Mouse (Mus musculus) embryonic facial prominence, embryonic 11.5 days (tissue): ENCODE measurements around the gene Rere. TPM values are rescaled to one million over a fixed set of nuclear protein-coding genes. Genes with fewer than 3 reads are reported as not detected.
A peak's percentile ranks its signal among the peaks of the same experiment; 100 is the strongest.

Experiments used
- ATAC-seq: fragments of 200-750 bp; cut with Nextera tagmentation; replicated peaks from 2 replicates; pipeline ENCODE4 v1.8.0; 2017; ENCODE audit warnings: low read depth; ENCODE audit not compliant: insufficient number of reproducible peaks, low FRiP score, low TSS enrichment
- DNase-seq: peaks from one replicate; pipeline ENCODE4 v3.0.0-alpha.2; 2015; ENCODE audit warnings: low spot score
- H3K27ac ChIP-seq: fragments of 300-500 bp; sonication (generic); replicated peaks from 2 replicates; pipeline ENCODE4 v1.5.1; 2014; ENCODE audit warnings: mild to moderate bottlenecking, low read depth, low read length, control low read depth
- H3K27me3 ChIP-seq: fragments of 300-500 bp; sonication (generic); 2 replicates; pipeline ENCODE4 v1.6.1; 2014; ENCODE audit warnings: mild to moderate bottlenecking, low read length, moderate library complexity, mixed read lengths; ENCODE audit not compliant: control insufficient read depth, insufficient read depth
- H3K36me3 ChIP-seq: fragments of 300-500 bp; sonication (generic); replicated peaks from 2 replicates; pipeline ENCODE4 v1.6.1; 2014; ENCODE audit warnings: low read depth, mild to moderate bottlenecking, low read length, moderate library complexity, mixed read lengths; ENCODE audit not compliant: control insufficient read depth, insufficient read depth
- H3K4me1 ChIP-seq: fragments of 300-500 bp; sonication (generic); 2 replicates; pipeline ENCODE4 v1.6.1; 2014; ENCODE audit warnings: low read length, mixed read lengths; ENCODE audit not compliant: control insufficient read depth, insufficient read depth
- H3K4me2 ChIP-seq: fragments of 300-500 bp; sonication (generic); 2 replicates; pipeline ENCODE4 v1.6.1; 2014; ENCODE audit warnings: low read depth, mild to moderate bottlenecking, control low read depth, low read length, moderate library complexity
- H3K4me3 ChIP-seq: fragments of 300-500 bp; sonication (generic); 2 replicates; pipeline ENCODE4 v1.5.1; 2014; ENCODE audit warnings: low read depth, low read length, control low read depth
- H3K9ac ChIP-seq: fragments of 300-500 bp; sonication (generic); replicated peaks from 2 replicates; pipeline ENCODE4 v1.6.1; 2014; ENCODE audit warnings: mild to moderate bottlenecking, control low read depth, low read length
- H3K9me3 ChIP-seq: fragments of 300-500 bp; sonication (generic); replicated peaks from 2 replicates; pipeline ENCODE4 v1.6.1; 2016; ENCODE audit warnings: mild to moderate bottlenecking, low read length, inconsistent platforms, mixed read lengths; ENCODE audit not compliant: control insufficient read depth
- WGBS: fragments of 180-500 bp; shearing (Covaris S2); extraction: QIAGEN DNeasy Blood & Tissue Kit; methylation state at CpG from one replicate; pipeline ENCODE4 v1.1.7; 2014; 5-methylcytosine and 5-hydroxymethylcytosine counted together
- polyA plus RNA-seq: library from polyadenylated mRNA; unstranded; fragments of >200 nt; fragmentation: Nextera tagmentation; extraction: Ambion mirVana; gene quantifications from 2 replicates; pipeline ENCODE4 v1.2.1, GENCODE M21; 2014

Gene Rere
- polyA plus RNA-seq, 1 experiment from 2014 or later, result 22.9 TPM

DNA sequence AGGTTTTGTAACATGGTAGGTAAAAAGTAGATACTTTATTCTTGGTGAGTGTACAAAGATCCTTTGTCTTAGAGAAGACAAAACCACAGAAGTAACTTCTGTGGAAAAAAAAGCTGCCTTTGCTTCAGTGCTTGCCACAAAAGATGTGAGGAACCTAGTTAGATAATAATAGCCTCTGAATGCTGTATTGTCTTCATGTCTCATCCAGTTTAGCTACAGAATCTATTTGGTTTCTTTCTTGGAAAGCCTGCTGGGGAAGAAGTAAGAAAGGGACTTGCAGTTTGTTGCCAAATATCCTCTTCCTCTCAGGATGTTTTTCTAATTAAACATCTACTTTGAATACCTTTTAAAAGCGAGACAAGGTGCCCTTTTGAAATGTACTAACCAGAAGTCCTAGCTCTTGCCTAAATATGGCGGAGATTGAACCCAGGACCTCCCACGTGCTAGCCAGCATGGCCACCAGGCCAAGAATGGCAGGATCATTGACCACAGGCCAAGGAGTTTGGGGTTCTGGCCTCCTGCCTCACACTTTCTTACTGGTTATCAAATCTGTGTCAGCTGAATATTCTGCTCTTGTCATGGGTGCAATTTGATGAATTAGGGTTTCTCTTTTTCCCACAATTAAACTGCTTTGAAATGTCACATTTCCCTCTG lies 42.9 kb upstream of the Rere start:
- Histone ChIP-seq H3K4me3 (peak overlapping the region; percentile 77), H3K4me1 (peaks cover 7% of the 10 kb centered on the region), H3K9ac (peak overlapping the region; percentile 84), H3K36me3 (peaks cover 19% of the 10 kb centered on the region), H3K9me3 (no peaks in the 10 kb centered on the region), H3K4me2 (peak overlapping the region; percentile 78), H3K27me3 (no peaks in the 10 kb centered on the region), H3K27ac (peak overlapping the region; percentile 38; the same call in 1 of the 2 replicates)
- 1% methylated on average over 3 of the region's 3 CpGs for WGBS
- peak; percentile 53 for DNase-seq
- ATAC-seq, result no peak

DNA sequence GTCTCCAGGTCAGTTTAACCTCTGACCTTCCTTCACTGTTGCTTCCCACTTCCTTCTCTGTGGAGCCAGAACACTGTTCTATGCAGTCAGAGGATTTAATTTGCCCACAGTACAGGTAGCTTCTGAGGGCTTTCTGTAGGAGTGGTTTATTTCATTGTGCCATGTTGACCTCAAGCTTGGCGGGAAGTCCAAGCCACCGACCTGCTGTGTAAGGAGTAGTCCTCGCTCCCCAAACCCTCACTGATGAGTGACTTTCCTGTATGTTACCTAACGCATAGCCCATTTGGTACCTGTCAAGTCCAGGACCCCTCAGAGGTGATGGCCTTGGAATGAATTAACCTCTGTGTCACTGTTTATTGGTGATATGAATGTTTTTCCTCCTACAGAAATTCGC lies 42.4 kb upstream of the Rere start:
- Histone ChIP-seq H3K4me2 (peak overlapping the region; percentile 78), H3K4me3 (peak overlapping the region; percentile 77), H3K36me3 (peaks cover 19% of the 10 kb centered on the region), H3K27me3 (no peaks in the 10 kb centered on the region), H3K4me1 (peaks cover 7% of the 10 kb centered on the region), H3K9ac (peak overlapping the region; percentile 84), H3K9me3 (no peaks in the 10 kb centered on the region), H3K27ac (no peak overlapping the region)
- WGBS, result 19% methylated on average over 5 of the region's 5 CpGs
- DNase-seq (peak; percentile 6), ATAC-seq (no peak)

DNA sequence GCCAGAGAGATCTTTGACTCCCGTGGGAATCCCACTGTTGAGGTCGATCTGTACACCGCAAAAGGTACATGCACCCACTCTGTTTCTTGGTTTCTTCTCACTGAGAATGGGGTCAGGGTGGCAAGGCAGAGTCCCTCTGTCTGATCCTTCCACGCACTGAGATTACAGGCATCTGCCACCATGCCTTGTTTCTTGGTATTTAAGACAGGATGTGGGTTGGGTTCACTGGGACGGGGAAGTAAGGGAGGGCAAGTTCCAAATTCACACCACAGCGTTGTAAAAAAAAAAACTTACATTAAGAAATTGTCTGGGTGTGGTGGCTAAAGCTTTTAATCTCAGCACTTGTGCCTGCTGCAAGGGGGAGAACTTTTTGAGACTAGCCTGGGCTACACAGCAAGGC lies 41.9 kb upstream of the Rere start:
- Histone ChIP-seq H3K4me3 (peak overlapping the region; percentile 77), H3K36me3 (peaks cover 24% of the 10 kb centered on the region), H3K4me2 (peak overlapping the region; percentile 78), H3K27ac (no peak overlapping the region), H3K4me1 (peaks cover 7% of the 10 kb centered on the region), H3K9me3 (no peaks in the 10 kb centered on the region), H3K9ac (peak overlapping the region; percentile 84), H3K27me3 (no peaks in the 10 kb centered on the region)
- DNase-seq, result no peak
- ATAC-seq, result no peak
- 28% methylated on average over 6 of the region's 6 CpGs for WGBS

DNA sequence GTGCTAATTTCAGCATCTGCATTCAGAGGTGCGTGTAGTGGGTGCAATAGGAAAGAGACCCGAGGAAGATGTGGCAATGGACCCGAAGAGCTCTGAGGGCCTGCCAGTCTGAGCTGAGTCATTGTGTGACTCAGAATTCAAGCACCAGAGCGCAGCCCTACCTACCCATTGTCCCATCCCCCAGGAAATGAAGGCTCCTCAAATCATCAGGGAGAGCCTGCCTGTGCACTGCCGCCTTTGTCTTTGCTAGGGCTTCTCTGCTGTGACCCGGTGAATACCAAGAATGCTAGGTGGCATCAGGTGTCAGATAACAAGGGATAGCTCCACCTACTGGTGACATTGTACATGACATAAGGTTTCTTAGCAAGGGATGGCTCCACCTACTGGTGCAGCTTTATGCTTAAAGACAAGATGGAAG lies 41.5 kb upstream of the Rere start:
- Histone ChIP-seq H3K27ac (0 out of 2 replicates have a peak overlapping the region, but pooled peaks have one; percentile 2), H3K4me1 (peaks cover 5% of the 10 kb centered on the region), H3K36me3 (peaks cover 27% of the 10 kb centered on the region), H3K9me3 (no peaks in the 10 kb centered on the region), H3K4me3 (peak overlapping the region; percentile 77), H3K27me3 (no peaks in the 10 kb centered on the region), H3K4me2 (peak overlapping the region; percentile 78), H3K9ac (peak overlapping the region; percentile 25)
- WGBS, result 7% methylated on average over 6 of the region's 6 CpGs
- DNase-seq (peak; percentile 98), ATAC-seq (no peak)

DNA sequence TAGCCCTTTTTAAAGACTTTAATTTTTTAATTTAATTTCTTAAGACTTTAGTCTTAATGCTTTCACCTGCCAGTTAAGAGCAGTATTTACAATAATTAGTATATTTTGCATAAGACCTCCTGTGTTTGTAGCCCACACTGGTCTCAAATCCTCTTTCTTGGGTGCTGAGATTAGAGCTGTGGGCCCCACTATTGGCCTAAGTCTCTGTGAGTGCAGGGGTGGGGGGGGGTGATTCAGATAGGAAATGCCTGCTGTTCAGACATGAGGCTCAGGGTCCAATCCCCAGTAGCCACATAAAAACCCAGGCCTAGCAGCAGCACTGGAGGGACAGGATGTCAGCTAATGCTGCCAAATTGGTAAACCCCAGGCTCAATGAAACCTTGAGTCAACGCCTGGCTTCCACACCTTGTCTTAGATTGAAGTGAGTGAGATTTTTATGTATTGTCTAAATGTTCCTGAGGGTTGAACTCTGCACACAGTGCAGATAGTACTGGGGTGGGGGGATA lies 41.0 kb upstream of the Rere start:
- no peak for ATAC-seq
- no peak overlapping the region for H3K4me3 ChIP-seq
- H3K4me2 ChIP-seq, result no peak overlapping the region
- no peak for DNase-seq
- H3K4me1 ChIP-seq, result peaks cover 4% of the 10 kb centered on the region
- peaks cover 27% of the 10 kb centered on the region for H3K36me3 ChIP-seq
- 90% methylated on average over 1 of the region's 1 CpGs for WGBS
- H3K27ac ChIP-seq, result no peak overlapping the region
- no peak overlapping the region for H3K9ac ChIP-seq
- no peaks in the 10 kb centered on the region for H3K27me3 ChIP-seq
- H3K9me3 ChIP-seq, result no peaks in the 10 kb centered on the region

DNA sequence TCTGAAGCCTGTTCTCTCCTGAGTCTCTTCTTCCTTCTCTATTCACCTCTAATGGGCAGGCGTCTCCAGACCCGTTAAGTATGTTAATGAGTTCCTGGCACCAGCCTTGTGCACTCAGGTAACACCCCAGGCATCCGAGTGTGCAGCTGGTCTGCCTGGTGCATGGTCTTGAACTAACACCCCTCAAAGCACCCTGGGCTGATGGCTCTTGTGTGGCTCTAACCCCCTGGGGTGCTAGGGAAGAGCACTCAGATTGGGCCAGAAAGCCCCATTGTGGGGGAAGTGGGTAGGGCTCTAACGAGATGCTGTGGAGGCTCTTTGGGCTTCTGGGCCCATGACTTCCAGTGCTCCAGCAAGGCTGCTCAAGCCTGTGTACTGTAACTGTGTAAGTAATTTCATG lies 39.7 kb upstream of the Rere start:
- Histone ChIP-seq H3K4me2 (no peak overlapping the region), H3K27me3 (no peaks in the 10 kb centered on the region), H3K4me1 (peaks cover 4% of the 10 kb centered on the region), H3K9me3 (no peaks in the 10 kb centered on the region), H3K4me3 (no peak overlapping the region), H3K9ac (no peak overlapping the region), H3K27ac (no peak overlapping the region), H3K36me3 (peaks cover 33% of the 10 kb centered on the region)
- 78% methylated on average over 4 of the region's 4 CpGs for WGBS
- DNase-seq (no peak), ATAC-seq (no peak)

DNA sequence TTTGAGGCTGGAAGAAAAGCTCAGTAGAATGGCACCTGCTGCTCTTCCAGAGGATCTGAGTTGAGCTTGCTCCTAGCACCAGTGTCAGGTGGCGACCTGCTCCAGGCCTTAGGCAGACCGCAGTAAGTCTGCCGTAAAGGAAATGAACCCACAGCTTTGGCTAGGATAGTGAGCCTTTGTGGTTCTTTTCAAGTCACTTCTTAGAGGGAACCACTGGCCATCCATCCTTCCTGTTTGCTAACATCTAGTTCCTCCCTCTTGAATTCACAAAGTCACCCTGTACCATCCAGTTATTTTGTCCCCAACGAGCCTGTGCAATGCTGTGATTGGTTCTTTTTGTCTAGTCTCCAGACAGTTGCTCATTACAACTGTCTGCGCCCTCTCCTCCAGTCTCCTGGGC lies 38.7 kb upstream of the Rere start:
- ATAC-seq (no peak), DNase-seq (no peak)
- Histone ChIP-seq H3K4me2 (no peak overlapping the region), H3K27me3 (no peaks in the 10 kb centered on the region), H3K36me3 (peaks cover 36% of the 10 kb centered on the region), H3K9ac (no peak overlapping the region), H3K4me3 (no peak overlapping the region), H3K9me3 (no peaks in the 10 kb centered on the region), H3K27ac (no peak overlapping the region), H3K4me1 (peaks cover 4% of the 10 kb centered on the region)
- 84% methylated on average over 5 of the region's 5 CpGs for WGBS

DNA sequence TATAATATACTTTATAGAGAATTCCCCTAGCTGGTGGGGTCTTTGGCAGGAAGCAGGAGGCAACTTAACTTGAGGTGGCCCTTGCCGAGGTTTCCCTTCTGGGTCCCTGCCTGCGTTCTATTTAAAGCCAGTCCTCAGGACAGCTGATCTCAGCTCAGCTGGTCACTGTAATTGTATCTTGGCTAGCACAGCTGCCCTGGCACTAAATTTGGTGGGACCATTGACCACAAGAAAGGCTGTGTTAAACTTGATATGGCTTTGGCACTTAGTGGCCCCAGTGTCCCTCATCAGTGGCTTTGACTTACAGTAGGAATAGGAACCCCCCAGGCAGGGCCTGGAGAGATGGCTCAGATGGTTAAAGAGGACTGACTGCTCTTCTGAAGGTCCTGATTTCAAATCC lies 35.6 kb upstream of the Rere start:
- Histone ChIP-seq H3K4me2 (no peak overlapping the region), H3K9ac (no peak overlapping the region), H3K36me3 (peaks cover 40% of the 10 kb centered on the region), H3K9me3 (no peaks in the 10 kb centered on the region), H3K27ac (no peak overlapping the region), H3K4me3 (no peak overlapping the region), H3K4me1 (no peaks in the 10 kb centered on the region), H3K27me3 (no peaks in the 10 kb centered on the region)
- DNase-seq (no peak), ATAC-seq (no peak)
- 59% methylated on average over 2 of the region's 2 CpGs for WGBS
